Mouse (Mus musculus) heart, adult 2 months (tissue): ENCODE measurements around the gene Smgc. TPM values are rescaled to one million over a fixed set of nuclear protein-coding genes. Genes with fewer than 3 reads are reported as not detected.
"Not testable (repeated sequence)": the region's sequence is repeated elsewhere in the genome, so short reads cannot be mapped to it uniquely, and the experiment has no call there.

Source experiments
- DNase-seq, 2 experiments: peaks; one replicate each; pipeline ENCODE4 v3.0.0; 2021
- H3K27ac ChIP-seq: fragments of 200-600 bp; 2 replicates; pipeline ENCODE4 v1.8.1; 2022
- H3K27me3 ChIP-seq: fragments of 200-500 bp; 2 replicates; pipeline ENCODE4 v1.6.1; 2012; ENCODE audit warnings: mild to moderate bottlenecking, low read length, inconsistent platforms, mixed read lengths; ENCODE audit not compliant: control insufficient read depth, insufficient read depth
- H3K36me3 ChIP-seq: fragments of 200-500 bp; 2 replicates; pipeline ENCODE4 v1.6.1; 2012; ENCODE audit warnings: low read length, inconsistent platforms; ENCODE audit not compliant: control insufficient read depth, insufficient read depth
- H3K4me1 ChIP-seq: fragments of 200-500 bp; 2 replicates; pipeline ENCODE4 v1.6.1; 2011; ENCODE audit warnings: low read length; ENCODE audit not compliant: control insufficient read depth, insufficient read depth
- H3K4me3 ChIP-seq: fragments of 200-600 bp; 2 replicates; pipeline ENCODE4 v1.8.1; 2022
- H3K79me2 ChIP-seq: fragments of 200-500 bp; replicated peaks from 2 replicates; pipeline ENCODE4 v1.6.1; 2012; ENCODE audit warnings: mild to moderate bottlenecking, inconsistent platforms, low read length, moderate library complexity, mixed read lengths; ENCODE audit not compliant: control insufficient read depth, insufficient read depth
- H3K9ac ChIP-seq: fragments of 200-500 bp; 2 replicates; pipeline ENCODE4 v1.6.1; 2012; ENCODE audit warnings: low read depth, mild to moderate bottlenecking, control low read depth, inconsistent platforms, low read length, mixed read lengths
- CTCF ChIP-seq: fragments of 200-600 bp; IDR thresholded peaks from 2 replicates; pipeline ENCODE4 v1.8.1; 2022; ENCODE audit warnings: antibody characterized with exemption, mild to moderate bottlenecking, moderate library complexity
- EP300 ChIP-seq: fragments of 200-500 bp; IDR thresholded peaks from 2 replicates; pipeline ENCODE4 v1.6.1; 2011; ENCODE audit warnings: low read depth, low read length, control low read depth; ENCODE audit not compliant: insufficient read depth
- POLR2A ChIP-seq: fragments of 200-500 bp; IDR thresholded peaks from 2 replicates; pipeline ENCODE4 v1.6.1; 2011; ENCODE audit warnings: mild to moderate bottlenecking, low read depth, low read length, control low read depth; ENCODE audit not compliant: insufficient read depth
- WGBS: fragments of 180-500 bp; shearing (Covaris S2); methylation state at CpG from one replicate; pipeline ENCODE4 v1.1.7; 2018; 5-methylcytosine and 5-hydroxymethylcytosine counted together
- intact Hi-C: fragments of 180-260 bp; cut with DNase I; formaldehyde crosslinking; loops from one replicate; pipeline ENCODE4 v1.15.1; 2025
- long read RNA-seq: library from polyadenylated mRNA; stranded (forward); transcript quantifications from one replicate; pipeline ENCODE4 v2.0.0, GENCODE M21; 2021
- polyA plus RNA-seq: library from polyadenylated mRNA; depleted of rRNA; stranded (reverse); fragments of >200 nt; gene quantifications from 2 replicates; pipeline ENCODE4 v1.2.3, GENCODE M21; 2012; rRNA removed
- total RNA-seq, 2 experiments: library from RNA; stranded (reverse); gene quantifications; 2 replicates each; pipeline ENCODE4 v1.2.3; 2021

The Smgc gene
- total RNA-seq (not detected), polyA plus RNA-seq (not detected in 2 replicates)
- long read RNA-seq: 0 reads

- no peak within 1 kb of the TSS for H3K4me3 ChIP-seq
- intact Hi-C loops: no loop called here
- no peaks in the 10 kb centered on the region for H3K79me2 ChIP-seq
- H3K36me3 ChIP-seq: no peaks in the 10 kb centered on the region
- TF ChIP-seq EP300 (no peak), CTCF (no peak), POLR2A (no peak)
- H3K9ac ChIP-seq: no peak within 1 kb of the TSS
- 82% methylated on average over 7 of the region's 7 CpGs for WGBS
- no peak within 1 kb of the TSS for H3K27ac ChIP-seq
- no peaks in the 10 kb centered on the region for H3K27me3 ChIP-seq
- no peaks in the 10 kb centered on the region for H3K4me1 ChIP-seq
- no peak for DNase-seq
Observed at GRCm38 (mm10) chr15:91837965-91838364, at the start of gene Smgc. Smgc (plus strand) TSS chr15:91838265.

- H3K27me3 ChIP-seq: no peaks in the 10 kb centered on the region
- H3K79me2 ChIP-seq: no peaks in the 10 kb centered on the region
- no peak overlapping the region for H3K9ac ChIP-seq
- peaks cover 2% of the 10 kb centered on the region for H3K36me3 ChIP-seq
- WGBS: 93% methylated on average over 11 of the region's 11 CpGs
- H3K4me3 ChIP-seq: no peak overlapping the region
- intact Hi-C loops: no loop called here
- TF ChIP-seq POLR2A: no peak
- H3K4me1 ChIP-seq: no peaks in the 10 kb centered on the region
- no peak for DNase-seq
- H3K27ac ChIP-seq: no peak overlapping the region
Observed at GRCm38 (mm10) chr15:91788338-91788737, 49.7 kb upstream of the Smgc start.

GRCm38 (mm10) chr15:91806463-91806862, 31.6 kb upstream of the Smgc start:
- Histone ChIP-seq H3K79me2 (no peaks in the 10 kb centered on the region), H3K4me3 (no peak overlapping the region), H3K27me3 (no peaks in the 10 kb centered on the region), H3K27ac (no peak overlapping the region), H3K9ac (no peak overlapping the region), H3K36me3 (peaks cover 3% of the 10 kb centered on the region), H3K4me1 (no peaks in the 10 kb centered on the region)
- intact Hi-C loops: no loop called here
- 88% methylated on average over 4 of the region's 4 CpGs for WGBS
- DNase-seq: no peak
- TF ChIP-seq EP300 (no peak), POLR2A (no peak), CTCF (no peak)

- 67% methylated on average over 6 of the region's 6 CpGs for WGBS
- H3K36me3 ChIP-seq: no peaks in the 10 kb centered on the region
- TF ChIP-seq EP300 (no peak), CTCF (no peak), POLR2A (no peak)
- intact Hi-C loops: no loop called here
- no peak overlapping the region for H3K27ac ChIP-seq
- H3K27me3 ChIP-seq: no peaks in the 10 kb centered on the region
- no peak for DNase-seq
- H3K4me3 ChIP-seq: no peak overlapping the region
- no peak overlapping the region for H3K9ac ChIP-seq
- H3K4me1 ChIP-seq: no peaks in the 10 kb centered on the region
- H3K79me2 ChIP-seq: no peaks in the 10 kb centered on the region
Observed at GRCm38 (mm10) chr15:91835319-91835718, 2.7 kb upstream of the Smgc start.

- H3K27me3 ChIP-seq, H3K27ac ChIP-seq, H3K9ac ChIP-seq, H3K4me1 ChIP-seq, H3K36me3 ChIP-seq, H3K79me2 ChIP-seq, intact Hi-C loops, DNase-seq, H3K4me3 ChIP-seq: not testable (repeated sequence)
- 46% methylated on average over 5 of the region's 5 CpGs for WGBS
Observed at GRCm38 (mm10) chr15:91864130-91864529, 26.1 kb downstream of the Smgc start.

- no peak overlapping the region for H3K4me3 ChIP-seq
- H3K4me1 ChIP-seq: no peaks in the 10 kb centered on the region
- DNase-seq: peak in 1 of 2 experiments; percentile 15
- 60% methylated on average over 6 of the region's 6 CpGs for WGBS
- intact Hi-C loops: no loop called here
- no peak overlapping the region for H3K9ac ChIP-seq
- TF ChIP-seq CTCF (peak; percentile 56), POLR2A (no peak), EP300 (no peak)
- no peaks in the 10 kb centered on the region for H3K79me2 ChIP-seq
- H3K36me3 ChIP-seq: no peaks in the 10 kb centered on the region
- H3K27ac ChIP-seq: no peak overlapping the region
- H3K27me3 ChIP-seq: no peaks in the 10 kb centered on the region; the same call in 1 of the 2 replicates
Observed at GRCm38 (mm10) chr15:91900245-91900644, 62.2 kb downstream of the Smgc start.

GRCm38 (mm10) chr15:91907046-91907445, 69.0 kb downstream of the Smgc start:
- H3K36me3 ChIP-seq, H3K9ac ChIP-seq, H3K27me3 ChIP-seq, intact Hi-C loops, H3K27ac ChIP-seq, H3K79me2 ChIP-seq, H3K4me1 ChIP-seq, H3K4me3 ChIP-seq: not testable (repeated sequence)
- peak; percentile 36 to 60 for DNase-seq
- WGBS: 87% methylated on average over 3 of the region's 11 CpGs

Other genes starting within 250 kb of the Smgc start
- 10 to 100 TPM; 10.6 to 12.2 TPM for gene Lrrk2, start 165.1 kb upstream of the Smgc start, total RNA-seq
- 3.0 and 5.9 TPM in 2 replicates for gene Lrrk2, start 165.1 kb upstream of the Smgc start, polyA plus RNA-seq
- gene Cntn1, start 212.9 kb downstream of the Smgc start, total RNA-seq: under 1 TPM; 0.05 to 0.11 TPM
- 0.08 and 0.20 TPM in 2 replicates for gene Cntn1, start 212.9 kb downstream of the Smgc start, polyA plus RNA-seq